Mouse (Mus musculus) ovary, postnatal 36 days (tissue): ENCODE results near the gene Prr15l.

Experiments used
- DNase-seq: peaks from one replicate; pipeline ENCODE4 v3.0.0; 2022; ENCODE audit warnings: low spot score, mixed read lengths

The Prr15l gene

GRCm38 (mm10) chr11:96928088-96928487 lies at the start of gene Prr15l:
Gene Prr15l (plus strand): TSS chr11:96928104.
- DNase-seq: no peak

GRCm38 (mm10) chr11:96878715-96879114 lies 49.2 kb upstream of the Prr15l start:
- DNase-seq: no peak

- DNase-seq: no peak
Measured at GRCm38 (mm10) chr11:96879359-96879758, 48.5 kb upstream of the Prr15l start.

DNA sequence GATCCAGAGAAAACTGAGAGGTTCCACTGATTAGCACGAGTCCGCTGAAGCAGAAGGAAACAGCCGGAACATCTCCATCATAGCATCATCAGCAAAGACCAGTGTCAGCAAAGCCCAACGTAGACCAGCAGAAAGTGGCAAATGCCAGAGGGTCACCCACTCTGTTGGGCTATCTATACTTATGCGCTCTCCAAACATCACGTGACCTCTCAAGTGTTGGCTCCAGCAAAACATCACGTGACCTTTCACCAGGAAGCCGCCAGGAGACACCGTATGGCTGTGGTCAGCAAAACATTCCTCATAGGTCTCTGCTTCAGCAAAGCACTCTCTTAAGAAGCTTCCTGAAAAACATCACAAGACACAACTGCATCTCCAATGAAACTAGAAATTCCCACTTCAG lies 47.6 kb upstream of the Prr15l start:
- DNase-seq: no peak

DNA sequence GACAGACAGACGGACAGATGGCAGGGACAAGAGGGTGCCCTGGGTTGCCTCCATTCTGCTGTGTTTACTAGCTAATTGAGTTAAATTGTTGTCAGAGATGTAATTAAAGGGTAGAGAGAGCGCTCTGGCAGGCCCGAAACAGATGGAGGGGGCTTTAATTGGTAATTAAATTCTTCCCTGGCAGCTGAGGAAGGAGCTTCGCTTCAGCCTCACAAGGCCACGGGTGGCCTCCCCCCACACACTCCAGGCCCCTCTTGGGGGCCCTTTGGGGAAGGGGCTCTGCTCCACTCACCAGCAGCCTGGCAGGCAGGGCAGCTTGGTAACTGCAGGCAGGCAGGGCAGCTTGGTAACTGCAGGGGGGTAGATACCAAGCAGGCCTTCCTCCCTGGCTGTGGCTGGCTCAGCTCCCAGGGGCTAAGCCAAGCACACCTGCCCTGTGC lies 42.0 kb upstream of the Prr15l start:
- no peak for DNase-seq

GRCm38 (mm10) chr11:96886942-96887546 lies 40.9 kb upstream of the Prr15l start:
- no peak for DNase-seq

- DNase-seq: no peak
Measured at GRCm38 (mm10) chr11:96891784-96892527, 35.9 kb upstream of the Prr15l start.

- DNase-seq: no peak
Measured at GRCm38 (mm10) chr11:96893203-96893842, 34.6 kb upstream of the Prr15l start.

DNA sequence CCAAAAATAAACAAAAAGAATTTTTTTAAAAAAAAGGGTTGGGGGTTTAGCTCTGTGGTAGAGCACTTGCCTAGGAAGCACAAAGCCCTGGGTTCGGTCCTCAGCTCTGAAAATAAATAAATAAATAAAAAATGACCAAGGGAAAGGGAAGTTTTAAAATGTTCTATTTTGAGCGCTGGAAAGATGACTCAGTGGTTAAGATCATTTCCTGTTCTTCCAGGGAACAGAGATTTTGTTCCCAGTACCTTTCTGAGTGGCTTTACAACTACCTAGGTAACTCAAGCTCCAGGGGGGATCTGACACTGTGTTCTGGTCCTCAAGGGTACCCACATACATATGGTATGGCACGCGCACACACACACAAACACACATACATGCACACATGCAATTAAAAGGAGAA lies 32.0 kb upstream of the Prr15l start:
- no peak for DNase-seq

- DNase-seq: no peak
Measured at GRCm38 (mm10) chr11:96899449-96900306, 28.2 kb upstream of the Prr15l start.

- DNase-seq: no peak
Measured at GRCm38 (mm10) chr11:96901332-96901731, 26.6 kb upstream of the Prr15l start.

- DNase-seq: no peak
Measured at GRCm38 (mm10) chr11:96902639-96903635, 25.0 kb upstream of the Prr15l start.

GRCm38 (mm10) chr11:96906431-96907161 lies 21.3 kb upstream of the Prr15l start:
- no peak for DNase-seq

GRCm38 (mm10) chr11:96908594-96908993 lies 19.3 kb upstream of the Prr15l start:
- DNase-seq: no peak

- DNase-seq: peak; percentile 64
Measured at GRCm38 (mm10) chr11:96910003-96910402, 17.9 kb upstream of the Prr15l start.

DNA sequence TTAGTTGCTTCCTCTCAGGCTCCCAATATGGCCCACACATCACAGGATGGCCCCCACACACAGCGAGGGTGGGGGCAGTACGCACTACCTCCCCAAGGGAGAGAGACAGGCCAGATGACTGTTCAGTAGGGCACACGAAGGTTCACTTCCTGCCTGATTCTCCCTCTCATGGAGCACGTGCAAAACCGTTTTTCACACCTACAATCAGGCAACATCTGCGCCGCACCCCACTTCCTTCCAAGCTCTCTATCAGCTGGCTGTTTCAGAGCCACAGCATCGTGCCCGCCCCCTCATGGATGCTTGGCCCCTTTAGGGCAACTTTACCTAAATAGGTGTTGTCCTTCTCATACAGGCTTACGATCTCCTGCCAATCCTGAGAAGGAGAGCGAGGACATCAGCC lies 15.2 kb upstream of the Prr15l start:
- DNase-seq: no peak

DNA sequence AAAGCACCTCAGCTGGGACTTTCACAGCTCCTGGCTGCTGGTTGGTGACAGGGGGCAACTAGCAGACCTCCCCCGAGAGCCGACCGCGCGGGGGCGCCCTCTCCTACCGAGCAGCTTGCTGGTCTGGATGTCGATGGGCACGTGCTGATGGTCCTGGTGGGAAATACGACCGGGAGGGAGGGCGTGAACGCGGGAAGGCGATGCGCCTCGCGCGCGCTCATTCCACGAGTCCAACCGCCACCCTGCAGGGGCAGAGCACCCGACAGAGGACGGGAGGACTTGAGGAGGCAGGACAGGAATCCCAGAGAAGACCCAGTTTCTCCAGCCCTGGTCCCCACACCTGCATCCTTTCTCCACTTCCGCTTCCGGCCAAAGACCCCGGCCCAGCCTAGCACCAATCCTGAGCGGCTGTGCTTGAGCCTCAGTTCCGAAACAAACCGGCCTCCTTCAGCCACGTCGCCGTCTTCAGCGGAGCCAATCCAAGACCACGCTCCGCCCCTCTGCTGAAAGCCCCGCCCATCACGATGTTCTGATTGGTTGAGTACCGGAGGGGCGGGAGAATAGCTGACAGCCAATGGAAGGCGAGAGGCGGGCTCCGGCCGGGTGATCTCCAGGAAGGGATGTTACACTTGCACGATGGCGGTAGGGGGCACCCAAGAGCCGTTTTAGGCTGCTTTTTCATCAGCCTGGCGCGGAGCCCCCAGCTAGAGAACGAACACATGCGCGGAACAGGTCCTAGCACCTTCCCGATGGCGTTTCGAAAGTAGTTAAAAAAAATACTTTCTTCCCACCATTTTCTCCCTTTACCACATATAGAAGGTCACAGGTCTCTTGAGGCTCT lies 11.6 kb upstream of the Prr15l start, which contains the start of gene Cdk5rap3:
Gene Cdk5rap3, minus strand, starts transcription at position 453 of the 841 bp plus-strand sequence.
- DNase-seq: peak; percentile 99

DNA sequence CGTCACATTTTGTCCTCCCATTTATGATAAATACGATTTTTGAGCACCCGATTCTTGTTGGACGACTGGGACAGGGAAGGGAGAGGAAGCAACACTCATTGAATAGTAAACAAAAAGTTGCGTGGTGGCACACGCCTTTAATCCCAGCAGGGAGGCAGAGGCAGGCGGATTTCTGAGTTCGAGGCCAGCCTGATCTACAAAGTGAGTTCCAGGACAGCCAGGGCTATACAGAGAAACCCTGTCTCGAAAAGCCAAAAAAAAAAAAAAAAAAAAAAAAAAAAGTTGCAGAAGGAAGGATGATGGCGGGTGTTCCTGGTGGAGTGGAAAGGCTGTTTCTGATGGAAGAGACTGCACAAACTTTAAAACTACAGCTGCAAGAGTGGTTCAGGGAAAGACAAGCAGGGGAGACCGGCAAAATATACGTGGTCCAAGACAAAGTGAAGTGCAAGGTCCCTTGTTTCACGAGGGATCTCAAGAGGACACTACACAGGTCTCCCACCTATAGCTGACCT lies 11.0 kb upstream of the Prr15l start:
- DNase-seq: no peak

- DNase-seq: no peak
Measured at GRCm38 (mm10) chr11:96917415-96917814, 10.5 kb upstream of the Prr15l start.
